Comparison of ENCODE assay signal across 9 mouse cellular contexts in the genomic region with DNA sequence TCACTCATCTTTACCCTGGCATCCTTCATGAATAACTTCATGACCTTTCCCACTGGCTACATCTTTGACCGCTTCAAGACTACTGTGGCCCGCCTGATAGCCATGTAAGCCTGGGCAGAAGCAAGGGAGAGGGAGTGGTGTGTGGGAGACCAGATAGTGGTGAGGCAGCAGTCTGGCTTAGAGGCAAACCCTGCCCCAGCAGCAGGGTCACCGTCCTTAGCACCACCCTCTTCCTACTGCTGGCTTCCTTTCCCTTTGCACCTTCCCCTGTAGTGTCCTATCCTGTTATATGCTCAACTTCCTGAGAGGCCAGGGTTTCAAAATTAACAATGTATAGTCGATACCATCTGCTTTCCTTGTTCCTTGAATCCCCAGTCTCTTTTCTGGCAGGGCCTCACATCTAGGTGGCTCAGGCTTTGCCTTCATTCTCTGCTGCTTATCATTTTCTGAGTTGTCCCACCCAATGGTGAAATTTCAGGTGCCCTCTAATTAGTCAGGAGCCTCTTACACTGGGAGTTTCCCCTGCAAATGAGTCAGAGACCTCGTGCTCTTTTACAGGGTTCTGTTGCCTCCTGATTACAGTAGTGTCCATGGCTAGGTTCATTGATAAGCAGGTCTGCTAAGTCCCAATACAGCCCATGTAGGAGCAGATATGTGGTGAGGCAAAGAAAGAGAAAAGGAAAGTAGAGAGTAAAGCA. TPM values are rescaled to one million over a fixed set of nuclear protein-coding genes. Genes with fewer than 3 reads are reported as not detected.
DNase-seq lines count a peak whose midpoint lies in the region; ATAC-seq and TF ChIP-seq lines count a peak whose summit lies in the region.
"Had no signal": no experiment of that assay in that cellular context is flagged by ENCODE, and none has a peak within 500 bp of the region (broad histone marks: within the 10 kb centered on the region; RNA-seq: fewer than 3 reads in every experiment).

No protein-coding gene starts in this region.

- H3K9ac ChIP-seq in lung, embryonic 16.5 days (ENCODE audit: low read length): peak overlapping the region; percentile 69

- intact Hi-C loops in gastrocnemius, adult 2 months (cut with DNase I): no loop called here

- H3K4me3 ChIP-seq in gastrocnemius, adult 2 months: peak overlapping the region; percentile 73
- H3K4me3 ChIP-seq in erythroblast, embryonic 14.5 days (replicated peaks): peak overlapping the region; percentile 87
- peak overlapping the region; percentile 70 for H3K4me3 ChIP-seq in kidney, adult 2 months (ENCODE audit: insufficient read depth, low read depth, low read length)
- peak overlapping the region; percentile 60 for H3K4me3 ChIP-seq in lung, embryonic 16.5 days (ENCODE audit: low read length)

- H3K27me3 ChIP-seq in erythroblast, embryonic 14.5 days (ENCODE audit: control insufficient read depth): no peaks in the 10 kb centered on the region
- H3K27me3 ChIP-seq in kidney, adult 2 months (replicated peaks; ENCODE audit: control insufficient read depth, insufficient read depth, low read length): no peaks in the 10 kb centered on the region
- H3K27me3 ChIP-seq in lung, embryonic 16.5 days (ENCODE audit: control insufficient read depth, insufficient read depth, low read depth, low read length): no peaks in the 10 kb centered on the region

- TF ChIP-seq CTCF in gastrocnemius, adult 2 months (IDR thresholded peaks at IDR 0.05): no peak
- TF ChIP-seq CTCF in kidney, adult 2 months (conservative IDR thresholded peaks at IDR 0.05; ENCODE audit: insufficient read depth, insufficient read length, low read depth, low read length): no peak

- no peaks in the 10 kb centered on the region for H3K9me3 ChIP-seq in erythroblast, embryonic 14.5 days (ENCODE audit: control insufficient read depth, low read length)
- H3K9me3 ChIP-seq in lung, embryonic 16.5 days (ENCODE audit: control insufficient read depth, low read length): no peaks in the 10 kb centered on the region

- 64% methylated on average over 5 of the region's 5 CpGs for WGBS in kidney, adult 2 months
- 56% methylated on average over 5 of the region's 5 CpGs for WGBS in lung, embryonic 16.5 days

- peaks cover 63% of the 10 kb centered on the region for H3K36me3 ChIP-seq in erythroblast, embryonic 14.5 days (ENCODE audit: control insufficient read depth)
- H3K36me3 ChIP-seq in kidney, adult 2 months (ENCODE audit: control insufficient read depth, insufficient read depth, low read length): no peaks in the 10 kb centered on the region
- peaks cover 10% of the 10 kb centered on the region for H3K36me3 ChIP-seq in lung, embryonic 16.5 days (ENCODE audit: control insufficient read depth, insufficient read depth, low read length)

- peak; percentile 58 for ATAC-seq in lung, embryonic 16.5 days (ENCODE audit: low read depth)

- peak overlapping the region; percentile 74 for H3K4me2 ChIP-seq in lung, embryonic 16.5 days (ENCODE audit: low read depth, low read length)

- peak; percentile 56 for DNase-seq in gastrocnemius, adult 2 months
- DNase-seq in gastrocnemius, postnatal 25 days: no peak
- peak; percentile 49 for DNase-seq in kidney, adult 2 months
- DNase-seq in yolk sac, embryonic 10.5 days (ENCODE audit: low spot score): peak; percentile 52
- no peak for DNase-seq in cerebellum, adult 11 months
- DNase-seq in right cerebral cortex, postnatal 10 days (ENCODE audit: low spot score in 2 of 2): no peak

- H3K4me1 ChIP-seq in erythroblast, embryonic 14.5 days (ENCODE audit: control insufficient read depth): peaks cover 63% of the 10 kb centered on the region
- peaks cover 3% of the 10 kb centered on the region; the same call in 1 of the 2 replicates for H3K4me1 ChIP-seq in kidney, adult 2 months (ENCODE audit: control insufficient read depth, insufficient read depth, low read length)
- peaks cover 13% of the 10 kb centered on the region for H3K4me1 ChIP-seq in lung, embryonic 16.5 days (replicated peaks; ENCODE audit: control insufficient read depth, insufficient read depth, low read length)

- TF ChIP-seq POLR2A in kidney, adult 2 months (IDR thresholded peaks at IDR 0.05; ENCODE audit: low read depth, low read length): no peak

- peak overlapping the region; percentile 87 for H3K27ac ChIP-seq in gastrocnemius, adult 2 months
- peak overlapping the region; percentile 62; the same call in 1 of the 2 replicates for H3K27ac ChIP-seq in kidney, adult 2 months (ENCODE audit: insufficient read depth, low read depth, low read length)
- H3K27ac ChIP-seq in lung, embryonic 16.5 days (ENCODE audit: low read length): peak overlapping the region; percentile 87

RNA-seq across cellular contexts. Expression of a gene that starts 2.0 kb away (rescaled TPM):
- total RNA-seq in gastrocnemius, adult 2 months (2021): 10 to 100 TPM; 26.4 to 30.2 TPM
- total RNA-seq in gastrocnemius, postnatal 25 days (2021): 10 to 100 TPM; 22.9 to 23.4 TPM
- 7.1 and 8.4 TPM in 2 replicates for polyA plus RNA-seq in erythroblast, embryonic 14.5 days (2012)
- polyA plus RNA-seq in kidney, adult 2 months (2012; rRNA removed): 60.8 and 62.2 TPM in 2 replicates
- polyA plus RNA-seq in lung, embryonic 16.5 days (2015; fragmentation: Nextera tagmentation; extraction: Ambion mirVana): 87.3 and 92.8 TPM in 2 replicates

RNA-seq across cellular contexts. Expression of a gene that starts 41.9 kb away (rescaled TPM):
- not detected for total RNA-seq in gastrocnemius, adult 2 months (2021)
- not detected for total RNA-seq in gastrocnemius, postnatal 25 days (2021)
- polyA plus RNA-seq in erythroblast, embryonic 14.5 days (2012): 0.11 TPM in 1 of 2 replicates, not detected in the other
- polyA plus RNA-seq in kidney, adult 2 months (2012; rRNA removed): 0.16 TPM in 1 of 2 replicates, not detected in the other
- 0.78 TPM in 1 of 2 replicates, not detected in the other for polyA plus RNA-seq in lung, embryonic 16.5 days (2015; fragmentation: Nextera tagmentation; extraction: Ambion mirVana)
- total RNA-seq: ES-E14 had no signal

RNA-seq across cellular contexts. Expression of a gene that starts 49.6 kb away (rescaled TPM):
- total RNA-seq in gastrocnemius, adult 2 months (2021): not detected
- not detected for total RNA-seq in gastrocnemius, postnatal 25 days (2021)
- polyA plus RNA-seq in erythroblast, embryonic 14.5 days (2012): 0.04 TPM in 1 of 2 replicates, not detected in the other
- 0.28 TPM in 1 of 2 replicates, not detected in the other for polyA plus RNA-seq in kidney, adult 2 months (2012; rRNA removed)
- polyA plus RNA-seq in lung, embryonic 16.5 days (2015; fragmentation: Nextera tagmentation; extraction: Ambion mirVana): not detected in 2 replicates
- total RNA-seq: ES-E14 had no signal

RNA-seq across cellular contexts. Expression of a gene that starts 51.9 kb away (rescaled TPM):
- under 1 TPM; 0.28 to 0.41 TPM for total RNA-seq in gastrocnemius, adult 2 months (2021)
- total RNA-seq in gastrocnemius, postnatal 25 days (2021): under 1 TPM; 0.43 to 0.54 TPM
- polyA plus RNA-seq in erythroblast, embryonic 14.5 days (2012): not detected in 2 replicates
- polyA plus RNA-seq in kidney, adult 2 months (2012; rRNA removed): 1.4 and 1.5 TPM in 2 replicates
- 0.16 and 0.31 TPM in 2 replicates for polyA plus RNA-seq in lung, embryonic 16.5 days (2015; fragmentation: Nextera tagmentation; extraction: Ambion mirVana)

Comparison
In these comparisons a context has a peak if more than half of its experiments do, and no peak if none do; other contexts are left out.
1. DNase-seq: peak in gastrocnemius, adult 2 months (single experiment), kidney, adult 2 months (single experiment) and yolk sac, embryonic 10.5 days (single experiment); none in gastrocnemius, postnatal 25 days (single experiment), cerebellum, adult 11 months (single experiment) and right cerebral cortex, postnatal 10 days (0 of 2).
2. Peak in every context shown above with its lines, with median percentiles within 50 percentile points of each other: H3K27ac ChIP-seq and H3K4me3 ChIP-seq.